Mouse (Mus musculus): ENCODE results near the gene Cuedc1.

GRCm38 (mm10) chr11:88160316-88160715, 62.5 kb downstream of the Cuedc1 start:
- TF ChIP-seq CTCF (IDR thresholded peaks at IDR 0.05; ENCODE audit: control insufficient read depth, insufficient read depth, low read length) (no peak), POLR2A (IDR thresholded peaks at IDR 0.05; ENCODE audit: borderline replicate concordance, control insufficient read depth, low read depth, low read length) (no peak)

Measured in bone marrow, adult 2 months (tissue).